Mouse (Mus musculus): ENCODE data around the gene Bhlhe40. TPM values are rescaled to one million over a fixed set of nuclear protein-coding genes. Genes with fewer than 3 reads are reported as not detected.

The Bhlhe40 gene
- 100 to 1,000 TPM in 3 of 4 experiments, 10 to 100 TPM in 1; 89.5 to 168 (median 130) TPM for total RNA-seq (2022)

- peak; percentile 86 to 94 for DNase-seq (ENCODE audit: low spot score in 2 of 2)
Observed at GRCm38 (mm10) chr6:108660206-108660877, at the start of gene Bhlhe40. TSS of gene Bhlhe40 (plus strand) at chr6:108660629.

- DNase-seq (ENCODE audit: low spot score in 2 of 2): no peak
Observed at GRCm38 (mm10) chr6:108611663-108612062, 48.8 kb upstream of the Bhlhe40 start.

DNA sequence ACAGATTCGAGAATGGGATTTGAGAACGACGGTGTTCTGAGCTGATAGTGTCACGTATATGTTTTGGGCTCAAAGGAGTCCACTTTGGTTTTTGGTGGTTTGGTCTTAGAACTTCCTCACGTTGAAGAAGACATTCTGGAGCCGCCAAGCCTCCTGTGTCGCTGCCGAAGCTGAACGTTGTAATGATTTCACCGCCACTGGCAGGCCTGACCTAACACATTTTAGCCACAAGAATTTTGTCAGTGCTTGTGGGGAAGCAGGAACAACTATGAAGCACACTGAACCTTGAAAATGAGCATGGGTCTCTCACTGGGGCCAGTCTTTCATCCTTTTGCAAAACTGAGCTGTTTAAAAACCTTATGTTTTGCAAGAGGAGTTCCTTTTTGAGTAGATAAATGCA lies 42.4 kb upstream of the Bhlhe40 start:
- no peak for DNase-seq (ENCODE audit: low spot score in 2 of 2)

GRCm38 (mm10) chr6:108623028-108623565 lies 37.3 kb upstream of the Bhlhe40 start:
- DNase-seq (ENCODE audit: low spot score in 2 of 2): no peak

GRCm38 (mm10) chr6:108624915-108625314 lies 35.5 kb upstream of the Bhlhe40 start:
- no peak for DNase-seq (ENCODE audit: low spot score in 2 of 2)

GRCm38 (mm10) chr6:108630701-108631100 lies 29.7 kb upstream of the Bhlhe40 start:
- DNase-seq (ENCODE audit: low spot score in 2 of 2): no peak

GRCm38 (mm10) chr6:108638157-108638833 lies 22.1 kb upstream of the Bhlhe40 start:
- DNase-seq (ENCODE audit: low spot score in 2 of 2): no peak

DNA sequence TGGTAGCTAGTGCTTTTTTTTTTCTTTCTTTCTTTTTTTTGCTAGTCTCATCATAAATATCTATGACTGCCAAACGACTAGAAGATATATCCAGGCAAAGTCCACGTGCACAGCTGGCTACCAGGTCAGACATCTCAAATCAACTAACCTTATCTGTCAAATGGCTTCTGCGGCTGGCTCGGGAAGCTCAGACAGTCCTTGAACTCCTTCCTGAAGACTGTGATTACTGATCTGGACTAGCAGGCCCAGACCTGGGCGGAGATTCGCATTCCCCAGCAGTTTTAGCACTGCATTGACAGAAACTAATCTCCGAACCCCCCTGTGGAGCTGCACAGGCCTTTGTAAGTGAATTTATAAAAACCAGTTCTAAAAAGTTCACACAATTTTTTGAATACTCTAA lies 18.4 kb upstream of the Bhlhe40 start:
- DNase-seq (ENCODE audit: low spot score in 2 of 2): no peak

DNA sequence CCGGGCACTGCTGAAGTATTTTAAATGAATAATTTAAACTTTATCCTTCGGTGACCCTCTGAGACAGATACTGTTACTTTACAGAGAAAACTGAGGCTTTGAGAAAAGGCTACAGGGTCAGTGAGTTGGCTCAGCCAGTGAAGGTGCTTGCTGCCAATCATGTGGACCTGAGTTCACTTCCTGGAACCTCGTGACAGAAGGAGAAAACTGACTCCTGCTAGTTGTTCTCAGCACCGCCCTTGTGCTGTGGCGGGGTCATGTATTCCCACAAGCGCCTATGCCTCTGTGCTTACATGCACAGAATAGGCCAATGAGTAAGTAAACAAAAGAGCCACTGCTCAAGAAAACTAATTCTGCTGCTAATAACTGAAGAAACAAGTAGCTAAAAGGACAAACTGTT lies 17.4 kb upstream of the Bhlhe40 start:
- DNase-seq (ENCODE audit: low spot score in 2 of 2): no peak

DNA sequence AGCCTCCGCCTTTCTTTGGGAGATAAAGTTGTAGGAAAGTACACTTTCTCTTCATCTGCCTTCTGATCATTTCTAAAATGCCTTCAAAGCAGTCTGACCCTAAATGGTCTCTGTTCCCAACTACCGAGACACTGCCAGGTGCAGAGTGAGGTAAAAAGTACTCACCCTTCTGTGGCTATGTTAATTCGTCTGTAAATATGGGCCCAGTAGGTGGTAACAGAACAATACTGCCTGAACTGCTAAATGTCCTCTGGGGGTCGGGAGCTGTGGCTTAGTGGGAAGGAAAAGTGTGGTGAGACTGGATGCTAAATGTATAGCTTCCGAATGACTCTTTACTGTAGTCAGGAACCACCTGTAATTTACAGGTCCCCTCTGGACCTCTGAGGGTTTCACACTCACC lies 16.1 kb upstream of the Bhlhe40 start:
- DNase-seq (ENCODE audit: low spot score in 2 of 2): no peak

- no peak for DNase-seq (ENCODE audit: low spot score in 2 of 2)
Observed at GRCm38 (mm10) chr6:108647094-108647493, 13.3 kb upstream of the Bhlhe40 start.

DNA sequence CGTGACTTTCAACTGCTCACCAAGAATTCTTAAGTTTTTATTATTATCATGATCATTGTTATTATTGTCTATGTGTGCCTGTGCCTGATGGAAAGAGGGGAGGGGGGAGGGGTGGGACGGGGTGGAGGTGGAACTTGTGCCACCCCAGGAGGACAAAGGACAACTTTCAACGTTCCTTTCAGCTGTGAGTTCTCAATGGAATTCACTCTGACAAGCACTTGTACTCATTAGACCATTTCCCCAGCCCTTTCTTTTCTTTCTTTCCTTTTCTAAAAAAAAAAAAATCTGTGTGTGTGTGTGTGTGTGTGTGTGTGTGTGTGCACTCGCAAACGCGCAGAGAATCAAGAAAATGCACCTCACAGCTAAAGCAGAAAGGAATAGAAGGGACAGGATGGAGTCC lies 12.4 kb upstream of the Bhlhe40 start:
- no peak for DNase-seq (ENCODE audit: low spot score in 2 of 2)

GRCm38 (mm10) chr6:108655861-108656260 lies 4.6 kb upstream of the Bhlhe40 start:
- no peak for DNase-seq (ENCODE audit: low spot score in 2 of 2)

GRCm38 (mm10) chr6:108658051-108658415 lies 2.4 kb upstream of the Bhlhe40 start:
- DNase-seq (ENCODE audit: low spot score in 2 of 2): peak in 1 of 2 experiments; percentile 5

DNA sequence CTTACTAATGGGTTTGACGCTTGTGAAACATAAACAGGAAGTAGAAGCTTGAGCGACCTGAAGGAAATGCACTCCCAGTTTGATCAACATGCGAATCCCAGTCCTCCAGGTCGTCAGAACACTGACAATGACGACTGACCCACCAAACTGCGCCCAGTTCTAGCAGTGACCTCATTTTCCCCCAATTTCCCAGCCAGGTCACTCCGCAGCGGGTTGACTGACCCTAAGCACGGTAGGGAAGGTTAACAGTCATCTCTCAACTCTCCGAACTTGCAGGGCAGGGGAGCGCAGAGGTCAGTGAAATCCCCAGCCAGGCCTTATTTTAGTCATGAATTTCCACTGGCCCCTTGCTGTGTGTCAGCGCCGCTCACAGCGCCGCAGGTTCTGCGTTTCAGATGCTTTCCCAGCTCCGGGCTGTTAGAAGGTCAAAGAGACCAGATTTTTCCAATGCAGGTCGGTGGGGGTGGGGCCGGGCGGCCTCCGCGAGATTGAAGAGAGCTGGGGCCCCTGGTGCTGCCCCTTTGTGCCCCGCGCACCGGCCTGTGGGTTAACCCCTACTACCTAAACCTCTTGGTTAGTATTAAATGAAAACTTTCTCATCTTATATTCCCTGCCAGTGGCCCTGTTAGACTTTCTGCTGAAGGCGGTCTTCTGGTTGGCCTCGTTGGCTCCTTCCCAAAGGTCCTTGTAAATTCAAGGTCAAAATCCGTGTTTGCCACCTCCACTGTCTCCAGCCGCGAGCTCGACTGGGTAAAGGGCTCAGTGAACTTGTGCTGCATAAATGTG lies 1.8 kb upstream of the Bhlhe40 start:
- DNase-seq (ENCODE audit: low spot score in 2 of 2): peak; percentile 59 to 67

- peak; percentile 92 to 97 for DNase-seq (ENCODE audit: low spot score in 2 of 2)
Observed at GRCm38 (mm10) chr6:108659221-108659725, 1.2 kb upstream of the Bhlhe40 start.

- peak; percentile 88 to 93 for DNase-seq (ENCODE audit: low spot score in 2 of 2)
Observed at GRCm38 (mm10) chr6:108659726-108660205, 663 bp upstream of the Bhlhe40 start.

GRCm38 (mm10) chr6:108660878-108661389 lies 505 bp downstream of the Bhlhe40 start:
- DNase-seq (ENCODE audit: low spot score in 2 of 2): no peak

DNA sequence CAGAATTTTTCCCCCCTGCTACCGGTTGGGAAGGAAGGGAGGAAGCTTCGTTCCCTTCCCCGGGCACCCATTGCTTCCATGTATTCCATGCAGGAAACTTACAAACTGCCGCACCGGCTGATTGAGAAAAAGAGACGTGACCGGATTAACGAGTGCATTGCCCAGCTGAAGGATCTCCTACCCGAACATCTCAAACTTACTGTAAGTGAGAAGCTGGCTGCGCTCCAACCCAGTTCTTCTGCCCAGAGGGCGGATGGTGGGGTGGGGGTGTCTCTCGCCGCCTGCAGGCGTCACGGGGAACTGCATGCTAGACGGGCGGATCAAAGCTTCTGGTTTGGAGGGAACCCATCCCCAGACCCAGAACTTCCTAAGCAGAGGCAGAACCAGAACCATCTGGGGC lies 983 bp downstream of the Bhlhe40 start:
- DNase-seq (ENCODE audit: low spot score in 2 of 2): peak; percentile 93 to 94

- DNase-seq (ENCODE audit: low spot score in 2 of 2): no peak
Observed at GRCm38 (mm10) chr6:108661890-108662289, 1.5 kb downstream of the Bhlhe40 start.

All from gastrocnemius, adult 8-10 months (tissue).